Mouse (Mus musculus) heart, postnatal 0 days (tissue): ENCODE measurements around the gene Ly75. TPM values are rescaled to one million over a fixed set of nuclear protein-coding genes. Genes with fewer than 3 reads are reported as not detected.

Source experiments
- ATAC-seq: fragments of 200-750 bp; cut with Nextera tagmentation; 2 replicates; pipeline ENCODE4 v1.8.0; 2017; ENCODE audit warnings: low read depth, moderate number of reproducible peaks, moderate library complexity; ENCODE audit not compliant: insufficient read depth
- DNase-seq: peaks from one replicate; pipeline ENCODE4 v3.0.0-alpha.2; 2016; ENCODE audit warnings: low spot score
- H3K27ac ChIP-seq: fragments of 300-500 bp; sonication (generic); 2 replicates; pipeline ENCODE4 v1.5.1; 2014; ENCODE audit warnings: low read depth, mild to moderate bottlenecking
- H3K27me3 ChIP-seq: fragments of 300-500 bp; sonication (generic); 2 replicates; pipeline ENCODE4 v1.6.1; 2014; ENCODE audit warnings: low read length, mixed read lengths; ENCODE audit not compliant: control insufficient read depth, insufficient read depth
- H3K36me3 ChIP-seq: fragments of 300-500 bp; sonication (generic); replicated peaks from 2 replicates; pipeline ENCODE4 v1.6.1; 2014; ENCODE audit warnings: low read length, mixed read lengths; ENCODE audit not compliant: control insufficient read depth, insufficient read depth
- H3K4me1 ChIP-seq: fragments of 300-500 bp; sonication (generic); 2 replicates; pipeline ENCODE4 v1.6.1; 2014; ENCODE audit warnings: antibody characterized with exemption; ENCODE audit not compliant: control insufficient read depth, insufficient read depth
- H3K4me2 ChIP-seq: fragments of 300-500 bp; sonication (generic); 2 replicates; pipeline ENCODE4 v1.6.1; 2014; ENCODE audit warnings: low read depth, mild to moderate bottlenecking, low read length, moderate library complexity
- H3K4me3 ChIP-seq: fragments of 300-500 bp; sonication (generic); 2 replicates; pipeline ENCODE4 v1.5.1; 2014; ENCODE audit warnings: low read depth, low read length
- H3K9ac ChIP-seq: fragments of 300-500 bp; sonication (generic); replicated peaks from 2 replicates; pipeline ENCODE4 v1.6.1; 2014; ENCODE audit warnings: low read depth, low read length, mixed read lengths
- H3K9me3 ChIP-seq: fragments of 300-500 bp; sonication (generic); replicated peaks from 2 replicates; pipeline ENCODE4 v1.6.1; 2016; ENCODE audit warnings: low read length; ENCODE audit not compliant: control insufficient read depth
- CTCF ChIP-seq: IDR thresholded peaks from 2 replicates; pipeline ENCODE4 v1.5.1; 2016; ENCODE audit warnings: antibody characterized with exemption, control low read depth, low read depth
- EP300 ChIP-seq: IDR thresholded peaks from 2 replicates; pipeline ENCODE4 v1.6.1; 2016; ENCODE audit warnings: antibody characterized with exemption, low read depth
- whole genome bisulfite sequencing: fragments of 180-500 bp; shearing (Covaris S2); extraction: QIAGEN DNeasy Blood & Tissue Kit; methylation state at CpG from one replicate; pipeline ENCODE4 v1.1.7; 2014; 5-methylcytosine and 5-hydroxymethylcytosine counted together
- polyA plus RNA-seq: library from polyadenylated mRNA; unstranded; fragments of >200 nt; fragmentation: Nextera tagmentation; extraction: Ambion mirVana; gene quantifications from 2 replicates; pipeline ENCODE4 v1.2.1, GENCODE M21; 2015
- total RNA-seq: library from RNA; depleted of rRNA; stranded (reverse); fragments of >200 nt; gene quantifications from 2 replicates; pipeline ENCODE4 v1.2.3, GENCODE M21; 2014; ENCODE audit warnings: low replicate concordance; rRNA removed

Ly75 gene
- total and polyA plus RNA-seq, 2 experiments from 2014 or later = 0.34 to 0.64 TPM

GRCm38 (mm10) chr2:60256751-60257150 lies 126.4 kb downstream of the Ly75 start:
- Histone ChIP-seq H3K4me2 (no peak overlapping the region), H3K4me3 (no peak overlapping the region), H3K36me3 (no peaks in the 10 kb centered on the region), H3K9me3 (0 out of 2 replicates have a peak, but pooled peaks cover 3% of the 10 kb centered on the region), H3K27ac (no peak overlapping the region), H3K9ac (no peak overlapping the region), H3K4me1 (no peaks in the 10 kb centered on the region), H3K27me3 (no peaks in the 10 kb centered on the region)
- DNase-seq (no peak), ATAC-seq (no peak)
- TF ChIP-seq EP300 (no peak), CTCF (no peak)
- 53% methylated on average over 2 of the region's 2 CpGs for WGBS

- ATAC-seq = no peak
- no peaks in the 10 kb centered on the region for H3K4me1 ChIP-seq
- no peak for DNase-seq
- H3K36me3 ChIP-seq = peaks cover 21% of the 10 kb centered on the region
- no peak overlapping the region for H3K4me2 ChIP-seq
- H3K27me3 ChIP-seq = no peaks in the 10 kb centered on the region
- TF ChIP-seq CTCF = no peak
- no peak for TF ChIP-seq EP300
- H3K9ac ChIP-seq = no peak overlapping the region
- H3K9me3 ChIP-seq = 0 out of 2 replicates have a peak, but pooled peaks cover 3% of the 10 kb centered on the region
- no peak overlapping the region for H3K4me3 ChIP-seq
- H3K27ac ChIP-seq = no peak overlapping the region
Observed at GRCm38 (mm10) chr2:60253506-60253905, 129.6 kb downstream of the Ly75 start.

GRCm38 (mm10) chr2:60252782-60253181 lies 130.3 kb downstream of the Ly75 start:
- DNase-seq (no peak), ATAC-seq (no peak)
- no peak overlapping the region for H3K4me3 ChIP-seq
- H3K36me3 ChIP-seq = peaks cover 21% of the 10 kb centered on the region
- no peak overlapping the region for H3K27ac ChIP-seq
- no peak overlapping the region for H3K9ac ChIP-seq
- no peak overlapping the region for H3K4me2 ChIP-seq
- 69% methylated on average over 4 of the region's 4 CpGs for WGBS
- TF ChIP-seq CTCF (no peak), EP300 (no peak)
- 0 out of 2 replicates have a peak, but pooled peaks cover 3% of the 10 kb centered on the region for H3K9me3 ChIP-seq
- H3K27me3 ChIP-seq = no peaks in the 10 kb centered on the region
- no peaks in the 10 kb centered on the region for H3K4me1 ChIP-seq

Other genes with a start within 250 kb of the Ly75 start
- 29.1 and 46.2 TPM in 2 replicates for gene Baz2b, start 173.5 kb downstream of the Ly75 start, total RNA-seq
- 38.8 and 40.3 TPM in 2 replicates for gene Baz2b, start 173.5 kb downstream of the Ly75 start, polyA plus RNA-seq
- 61.5 and 74.8 TPM in 2 replicates for gene March7, start 173.4 kb downstream of the Ly75 start, total RNA-seq
- 38.8 and 43.5 TPM in 2 replicates for gene March7, start 173.4 kb downstream of the Ly75 start, polyA plus RNA-seq
- gene Cd302, start 98.8 kb downstream of the Ly75 start, total RNA-seq = 9.8 and 11.2 TPM in 2 replicates
- 17.8 and 18.3 TPM in 2 replicates for gene Cd302, start 98.8 kb downstream of the Ly75 start, polyA plus RNA-seq
- gene Pla2r1, start 170.0 kb upstream of the Ly75 start, total RNA-seq = 0.39 and 0.61 TPM in 2 replicates
- 0.63 and 1.00 TPM in 2 replicates for gene Pla2r1, start 170.0 kb upstream of the Ly75 start, polyA plus RNA-seq